8 mouse cellular contexts compared by ENCODE assay signal in the genomic region with DNA sequence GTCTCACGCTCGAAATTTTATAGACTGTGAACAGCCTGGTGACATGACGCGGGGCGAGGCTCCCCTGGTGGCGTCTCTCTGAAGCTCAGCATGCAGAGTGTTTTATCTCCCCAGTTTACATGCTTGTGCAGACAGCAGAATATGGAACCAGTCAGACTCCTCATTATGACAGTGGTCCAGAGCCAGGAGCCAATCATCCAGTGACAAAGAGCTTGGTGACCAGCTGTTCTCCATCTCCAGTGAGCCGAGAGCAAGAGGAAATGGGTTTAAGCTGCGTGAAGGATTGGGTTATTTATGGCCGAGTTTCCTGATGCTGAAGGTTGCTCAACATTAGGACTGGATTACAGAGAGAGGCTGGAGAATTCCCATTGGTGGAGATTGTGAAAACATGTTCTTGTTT. TPM values are rescaled to one million over a fixed set of nuclear protein-coding genes. Genes with fewer than 3 reads are reported as not detected.
A peak's percentile ranks its signal among the peaks of the same experiment; 100 is the strongest.
DNase-seq lines count a peak whose midpoint lies in the region; ATAC-seq and TF ChIP-seq lines count a peak whose summit lies in the region.

No protein-coding gene starts in this region.

- no peaks in the 10 kb centered on the region for H3K27me3 ChIP-seq in intestine, postnatal 0 days (replicated peaks; ENCODE audit: control insufficient read depth, insufficient read depth, low read length)

- peak; percentile 21 for DNase-seq in adrenal gland, postnatal 14 days
- DNase-seq in adrenal gland, postnatal 10 days: no peak
- DNase-seq in urinary bladder, postnatal 14 days (ENCODE audit: low spot score): peak; percentile 12
- DNase-seq in urinary bladder, adult 2 months (ENCODE audit: low spot score): no peak
- DNase-seq in lung, postnatal 36 days: peak; percentile 67
- no peak for DNase-seq in left cerebral cortex, adult 9 months (ENCODE audit: low spot score in 2 of 2)

- H3K4me2 ChIP-seq in intestine, postnatal 0 days (replicated peaks; ENCODE audit: low read depth): no peak overlapping the region

- no peak overlapping the region for H3K27ac ChIP-seq in intestine, postnatal 0 days (ENCODE audit: low read depth, low read length)

- ATAC-seq in intestine, postnatal 0 days: peak; percentile 51
- ATAC-seq in inflammation-experienced regulatory T-cells, adult 6 months: no peak

- no peak overlapping the region for H3K4me3 ChIP-seq in intestine, postnatal 0 days (ENCODE audit: low read depth, low read length)

- 34% methylated on average over 9 of the region's 9 CpGs for WGBS in intestine, postnatal 0 days

- no peak overlapping the region for H3K9ac ChIP-seq in intestine, postnatal 0 days (ENCODE audit: low read depth, low read length)

- no peaks in the 10 kb centered on the region for H3K4me1 ChIP-seq in intestine, postnatal 0 days (replicated peaks; ENCODE audit: control insufficient read depth, insufficient read depth, low read length)

- H3K36me3 ChIP-seq in intestine, postnatal 0 days (ENCODE audit: control insufficient read depth, insufficient read depth): no peaks in the 10 kb centered on the region

- H3K9me3 ChIP-seq in intestine, postnatal 0 days (ENCODE audit: control insufficient read depth): no peaks in the 10 kb centered on the region

- TF ChIP-seq CTCF in intestine, postnatal 0 days (IDR thresholded peaks at IDR 0.05; ENCODE audit: low read depth): peak; percentile 65

RNA-seq across cellular contexts. Expression of a gene that starts 28.1 kb away (rescaled TPM):
- 1.1 and 2.6 TPM in 2 replicates for total RNA-seq in adrenal gland, postnatal 14 days (2021)
- total RNA-seq in adrenal gland, postnatal 10 days (2021): 1 to 10 TPM; 2.2 to 3.5 TPM
- 0.87 and 1.0 TPM in 2 replicates for polyA plus RNA-seq in urinary bladder, adult 2 months (2012; rRNA removed)
- polyA plus RNA-seq in intestine, postnatal 0 days (2015; fragmentation: Nextera tagmentation; extraction: Ambion mirVana): 23.0 and 25.9 TPM in 2 replicates
- 1 to 10 TPM; 1.2 to 1.7 (median 1.5) TPM for polyA plus RNA-seq in inflammation-experienced regulatory T-cells, adult 6 months (2017; shearing (Covaris generic))

Comparison
In these comparisons a context has a peak if more than half of its experiments do, and no peak if none do; other contexts are left out.
1. DNase-seq: peak in adrenal gland, postnatal 14 days (single experiment), urinary bladder, postnatal 14 days (single experiment) and lung, postnatal 36 days (single experiment); none in adrenal gland, postnatal 10 days (single experiment), urinary bladder, adult 2 months (single experiment) and left cerebral cortex, adult 9 months (0 of 2).